Comparison of ENCODE assay signal across 9 mouse cellular contexts in genomic region chr9:69623312-69623711, GRCm38 (mm10).
DNase-seq lines count a peak whose midpoint lies in the region; ATAC-seq and TF ChIP-seq lines count a peak whose summit lies in the region.
"Had no signal": no experiment of that assay in that cellular context is flagged by ENCODE, and none has a peak within 500 bp of the region (broad histone marks: within the 10 kb centered on the region; RNA-seq: fewer than 3 reads in every experiment).

No protein-coding gene starts in this region.

- no peaks in the 10 kb centered on the region for H3K9me3 ChIP-seq in kidney, embryonic 14.5 days (ENCODE audit: control insufficient read depth, low read length)
- no peaks in the 10 kb centered on the region for H3K9me3 ChIP-seq in liver, embryonic 11.5 days (ENCODE audit: control insufficient read depth, low read length)
- H3K9me3 ChIP-seq: stomach, embryonic 15.5 days had no signal

- WGBS in kidney, adult 2 months = 21% methylated on average over 7 of the region's 7 CpGs
- 21% methylated on average over 7 of the region's 7 CpGs for WGBS in kidney, embryonic 14.5 days
- 23% methylated on average over 7 of the region's 7 CpGs for WGBS in liver, embryonic 11.5 days

- no peak for ATAC-seq in kidney, embryonic 14.5 days (ENCODE audit: low FRiP score, low TSS enrichment)
- no peak for ATAC-seq in liver, embryonic 11.5 days (replicated peaks; ENCODE audit: low FRiP score)

- TF ChIP-seq POLR2A in kidney, adult 2 months (IDR thresholded peaks at IDR 0.05; ENCODE audit: low read depth, low read length) = no peak
- no peak for TF ChIP-seq POLR2A in cortical plate, adult 2 months (IDR thresholded peaks at IDR 0.05; ENCODE audit: extremely low read depth, insufficient read depth, low read length)

- TF ChIP-seq CTCF in kidney, adult 2 months (conservative IDR thresholded peaks at IDR 0.05; ENCODE audit: insufficient read depth, insufficient read length, low read depth, low read length) = peak; percentile 82
- TF ChIP-seq CTCF in cortical plate, adult 2 months (IDR thresholded peaks at IDR 0.05; ENCODE audit: extremely low read depth, insufficient read depth, low read length) = peak; percentile 75

- H3K36me3 ChIP-seq in kidney, adult 2 months (ENCODE audit: control insufficient read depth, insufficient read depth, low read length) = no peaks in the 10 kb centered on the region
- no peaks in the 10 kb centered on the region for H3K36me3 ChIP-seq in kidney, embryonic 14.5 days (ENCODE audit: control insufficient read depth, insufficient read depth, low read length)
- no peaks in the 10 kb centered on the region for H3K36me3 ChIP-seq in liver, embryonic 11.5 days (ENCODE audit: control insufficient read depth, insufficient read depth, low read length)
- H3K36me3 ChIP-seq: stomach, embryonic 15.5 days had no signal

- H3K27ac ChIP-seq in kidney, adult 2 months (ENCODE audit: insufficient read depth, low read depth, low read length) = no peak overlapping the region
- H3K27ac ChIP-seq in kidney, embryonic 14.5 days (ENCODE audit: low read depth, low read length) = no peak overlapping the region
- no peak overlapping the region for H3K27ac ChIP-seq in cortical plate, adult 2 months (ENCODE audit: insufficient read depth, low read length)
- no peak overlapping the region for H3K27ac ChIP-seq in liver, embryonic 11.5 days (ENCODE audit: low read depth, low read length)
- H3K27ac ChIP-seq: stomach, embryonic 15.5 days had no signal

- no peaks in the 10 kb centered on the region for H3K27me3 ChIP-seq in kidney, adult 2 months (replicated peaks; ENCODE audit: control insufficient read depth, insufficient read depth, low read length)
- H3K27me3 ChIP-seq in kidney, embryonic 14.5 days (ENCODE audit: control insufficient read depth, insufficient read depth, low read length) = no peaks in the 10 kb centered on the region
- H3K27me3 ChIP-seq in liver, embryonic 11.5 days (replicated peaks; ENCODE audit: control insufficient read depth, insufficient read depth, low read length) = no peaks in the 10 kb centered on the region
- H3K27me3 ChIP-seq: stomach, embryonic 15.5 days had no signal

- no peak overlapping the region for H3K4me2 ChIP-seq in kidney, embryonic 14.5 days (replicated peaks; ENCODE audit: low read depth, low read length)
- H3K4me2 ChIP-seq in liver, embryonic 11.5 days = no peak overlapping the region
- H3K4me2 ChIP-seq: stomach, embryonic 15.5 days had no signal

- no peaks in the 10 kb centered on the region for H3K4me1 ChIP-seq in kidney, adult 2 months (ENCODE audit: control insufficient read depth, insufficient read depth, low read length)
- no peaks in the 10 kb centered on the region for H3K4me1 ChIP-seq in kidney, embryonic 14.5 days (ENCODE audit: control insufficient read depth, insufficient read depth, low read length)
- H3K4me1 ChIP-seq in cortical plate, adult 2 months (ENCODE audit: control insufficient read depth, insufficient read depth, low read length) = no peaks in the 10 kb centered on the region
- H3K4me1 ChIP-seq in liver, embryonic 11.5 days (replicated peaks; ENCODE audit: control insufficient read depth, insufficient read depth, low read length) = no peaks in the 10 kb centered on the region
- H3K4me1 ChIP-seq: stomach, embryonic 15.5 days had no signal

- peak; percentile 62 for DNase-seq in kidney, adult 2 months
- peak; percentile 58 to 87 for DNase-seq in adrenal gland, adult (ENCODE audit: inconsistent age in 2 of 2, low spot score in 1 of 2)
- peak; percentile 76 for DNase-seq in induced T-regulatory cell, adult 2 months (ENCODE audit: low read depth)
- DNase-seq in liver, embryonic 11.5 days (ENCODE audit: low spot score) = peak; percentile 62
- DNase-seq in skeletal muscle tissue, adult 2 months (ENCODE audit: low read depth, low spot score) = peak; percentile 21
- peak; percentile 42 for DNase-seq in yolk sac, embryonic 10.5 days (ENCODE audit: low spot score)

- H3K4me3 ChIP-seq in kidney, adult 2 months (ENCODE audit: insufficient read depth, low read depth, low read length) = no peak overlapping the region
- no peak overlapping the region for H3K4me3 ChIP-seq in kidney, embryonic 14.5 days (ENCODE audit: low read length)
- no peak overlapping the region for H3K4me3 ChIP-seq in cortical plate, adult 2 months (ENCODE audit: insufficient read depth, low read length)
- no peak overlapping the region for H3K4me3 ChIP-seq in liver, embryonic 11.5 days (ENCODE audit: low read depth, low read length)
- H3K4me3 ChIP-seq: stomach, embryonic 15.5 days had no signal

- H3K9ac ChIP-seq in kidney, embryonic 14.5 days (ENCODE audit: low read depth, low read length) = no peak overlapping the region
- no peak overlapping the region for H3K9ac ChIP-seq in liver, embryonic 11.5 days (ENCODE audit: low read depth, low read length)
- H3K9ac ChIP-seq: stomach, embryonic 15.5 days had no signal

Comparison
In these comparisons a context has a peak if more than half of its experiments do, and no peak if none do; other contexts are left out.
1. DNase-seq: peak in every context shown above with its lines; median percentile 76 in induced T-regulatory cell, adult 2 months; 72 in adrenal gland, adult; 62 in kidney, adult 2 months; 62 in liver, embryonic 11.5 days; 42 in yolk sac, embryonic 10.5 days; 21 in skeletal muscle tissue, adult 2 months.